Mouse (Mus musculus) erythroblast, adult 5-6 weeks (primary cell): ENCODE data around the gene Ddx23. TPM values are rescaled to one million over a fixed set of nuclear protein-coding genes. Genes with fewer than 3 reads are reported as not detected.
A peak's percentile ranks its signal among the peaks of the same experiment; 100 is the strongest.

Experiments
- ATAC-seq: replicated peaks from 2 replicates; pipeline ENCODE4 v1.8.0; 2016; ENCODE audit warnings: moderate number of reproducible peaks, mild to moderate bottlenecking, moderate TSS enrichment, inconsistent platforms; ENCODE audit not compliant: poor library complexity, low FRiP score, severe bottlenecking
- total RNA-seq, 2 experiments: library from RNA; stranded (forward) in 1 of 2; stranded (reverse) in 1 of 2; fragments of 150-400 nt in 1 of 2; fragments of 200-764, 138-1000 nt in 1 of 2; gene quantifications; 2 replicates each; pipeline versions ENCODE4 v1.2.3 to v1.2.4; 2015 to 2017; ENCODE audit warnings: low replicate concordance in 2 of 2

The Ddx23 gene
- total RNA-seq, 2 experiments from 2014 or later: 10.4 to 40.2 TPM

DNA sequence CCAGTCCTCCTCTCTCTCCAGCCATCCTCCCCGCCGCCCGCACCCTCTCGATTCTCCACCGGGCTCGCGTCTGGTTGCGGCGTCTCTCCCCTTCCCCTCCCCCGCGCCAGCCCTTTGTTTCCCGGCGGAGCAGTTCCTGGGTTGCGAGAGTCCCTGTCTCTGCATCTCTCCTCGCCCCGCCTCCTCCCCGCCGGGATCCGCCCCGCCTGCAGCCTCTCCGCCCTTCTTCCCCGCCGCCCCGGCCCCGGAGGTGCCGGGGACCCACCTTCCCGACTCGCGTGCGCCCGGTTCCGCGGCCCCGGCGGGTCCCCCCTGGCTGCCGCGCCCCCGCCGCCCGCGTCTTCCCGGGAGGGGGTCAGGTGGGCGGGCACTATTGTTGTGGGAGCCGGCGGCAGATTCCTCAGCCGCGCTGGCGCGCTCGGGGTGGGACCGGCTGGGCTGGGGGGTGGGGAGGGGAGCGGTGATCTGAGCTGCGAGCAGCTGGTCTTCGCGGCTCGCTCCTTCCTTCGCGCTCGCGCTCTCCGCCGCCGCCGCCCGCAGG lies 28.1 kb downstream of the Ddx23 start:
- ATAC-seq: no peak

DNA sequence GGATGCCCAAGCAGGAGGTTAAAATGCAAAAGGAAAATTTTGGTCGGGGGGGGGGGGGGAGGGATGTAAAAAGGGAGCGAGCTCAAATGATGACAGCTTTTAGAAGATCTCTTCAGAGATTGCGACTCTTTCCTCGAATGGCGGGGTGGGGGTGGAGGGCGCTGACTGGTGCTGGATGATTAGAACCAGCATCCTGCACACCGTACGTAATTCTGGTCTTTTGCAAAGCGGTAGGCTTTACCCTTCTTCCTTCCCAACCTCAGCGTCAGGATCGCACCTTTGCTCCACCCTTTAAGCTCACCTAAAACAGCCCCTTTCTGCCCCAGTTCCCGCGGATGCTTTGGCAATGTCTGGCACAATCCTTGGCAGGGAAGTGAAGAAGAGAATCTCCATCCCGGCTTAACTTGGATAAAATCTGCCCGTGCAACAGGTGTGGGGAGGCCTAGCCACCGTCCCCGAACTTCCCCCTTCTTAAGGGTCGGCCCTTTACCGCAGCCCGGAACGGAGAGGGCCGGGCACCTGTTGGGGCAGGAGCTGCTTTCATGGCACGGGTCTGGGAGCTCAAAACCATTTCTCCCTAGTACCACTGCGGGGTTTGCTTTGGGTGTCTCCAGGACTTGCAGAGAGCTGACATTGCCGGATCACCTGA lies 28.7 kb downstream of the Ddx23 start:
- no peak for ATAC-seq

DNA sequence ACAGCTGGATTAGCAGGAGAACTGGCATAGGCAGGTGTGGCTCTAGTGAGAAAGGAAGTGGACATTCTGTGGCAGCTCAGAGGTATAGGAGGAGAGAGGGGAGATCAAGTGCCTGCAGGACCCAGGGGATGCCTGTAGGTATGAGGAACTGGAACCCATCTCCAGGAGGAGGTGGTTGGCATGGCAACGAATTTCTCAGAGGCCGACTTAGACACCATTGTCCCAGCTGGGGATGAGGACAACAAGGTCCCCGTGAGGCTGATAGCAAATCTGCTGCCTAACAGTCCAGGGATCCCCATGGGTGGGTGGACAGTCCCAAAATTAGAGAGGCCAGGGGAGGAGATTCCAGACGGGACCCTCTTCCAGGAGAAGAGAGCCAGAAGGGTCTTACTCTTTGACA lies 29.8 kb downstream of the Ddx23 start:
- no peak for ATAC-seq

DNA sequence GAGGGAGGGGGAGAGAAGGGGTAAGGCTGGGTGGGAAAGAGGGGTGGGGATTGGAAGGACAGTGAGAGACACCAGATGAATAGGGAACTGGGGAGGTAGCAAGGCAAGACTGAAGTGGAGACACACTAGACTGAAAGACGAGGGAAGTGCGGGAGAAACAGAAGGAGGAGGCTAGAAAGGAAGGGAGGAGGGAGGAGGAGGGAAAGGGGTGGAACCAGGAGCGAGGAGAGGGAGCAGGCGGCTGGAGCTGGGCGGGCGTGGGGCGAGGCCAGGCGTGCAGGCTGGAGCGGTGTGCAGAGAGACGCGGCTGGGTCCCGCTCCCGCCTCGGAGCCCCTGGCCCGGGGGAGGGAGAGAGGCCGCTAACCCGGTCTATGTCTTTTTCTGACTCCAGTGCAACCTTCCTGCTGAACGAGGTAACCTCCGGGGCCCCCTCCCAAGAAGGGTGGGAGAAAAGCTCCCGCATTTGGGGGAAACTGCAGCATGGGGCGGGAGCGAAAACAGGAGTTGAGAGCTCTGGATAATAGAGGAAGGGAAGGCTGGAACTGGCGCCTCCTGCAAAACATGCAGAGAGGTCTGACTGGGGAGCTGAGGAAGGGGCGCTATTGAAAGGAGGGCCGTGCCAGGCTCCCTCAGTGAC lies 30.5 kb downstream of the Ddx23 start:
- ATAC-seq: no peak

DNA sequence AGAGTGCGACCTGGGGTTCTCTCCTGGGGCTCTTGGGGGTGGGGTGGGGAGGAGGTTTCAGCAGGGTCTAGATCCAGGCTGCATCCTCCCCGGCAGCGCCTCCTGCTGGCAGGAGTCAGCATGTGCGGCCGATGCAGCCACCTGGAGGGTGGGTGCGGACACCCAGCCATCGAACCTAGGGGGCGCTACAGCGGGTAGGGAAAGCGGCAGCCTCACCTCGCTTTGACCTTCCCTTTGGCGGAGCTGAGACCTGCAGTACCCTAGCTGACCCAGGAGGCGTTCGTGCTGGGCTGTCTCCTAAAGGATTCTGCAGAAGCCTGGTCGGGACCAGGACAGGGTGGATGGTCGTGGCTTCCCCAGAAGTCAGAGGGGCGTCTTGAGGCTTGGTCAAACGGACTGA lies 31.2 kb downstream of the Ddx23 start:
- peak; percentile 56 for ATAC-seq

DNA sequence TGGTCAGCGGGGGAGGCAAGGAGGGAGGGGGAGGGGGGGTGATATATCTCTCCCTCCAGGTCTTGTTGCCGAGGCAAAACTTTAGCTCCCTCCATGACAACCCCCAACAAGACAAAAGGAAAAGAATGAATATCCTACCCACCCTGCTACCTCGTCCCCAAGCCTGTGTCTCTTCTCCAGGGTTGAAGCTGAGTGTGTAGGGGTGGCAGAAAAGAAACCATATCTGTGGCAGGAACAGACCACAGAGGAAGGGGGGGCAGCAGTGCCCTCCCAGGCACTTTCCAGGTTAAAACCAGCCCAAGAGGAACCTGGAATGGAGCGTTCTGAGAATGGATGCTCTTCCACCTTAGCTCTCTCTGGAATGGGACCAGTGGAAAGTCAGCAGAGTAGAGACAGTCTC lies 32.2 kb downstream of the Ddx23 start, which contains the start of gene Cacnb3:
Cacnb3 (plus strand) TSS at position 301 of the 400 bp plus-strand sequence.
- ATAC-seq: no peak

DNA sequence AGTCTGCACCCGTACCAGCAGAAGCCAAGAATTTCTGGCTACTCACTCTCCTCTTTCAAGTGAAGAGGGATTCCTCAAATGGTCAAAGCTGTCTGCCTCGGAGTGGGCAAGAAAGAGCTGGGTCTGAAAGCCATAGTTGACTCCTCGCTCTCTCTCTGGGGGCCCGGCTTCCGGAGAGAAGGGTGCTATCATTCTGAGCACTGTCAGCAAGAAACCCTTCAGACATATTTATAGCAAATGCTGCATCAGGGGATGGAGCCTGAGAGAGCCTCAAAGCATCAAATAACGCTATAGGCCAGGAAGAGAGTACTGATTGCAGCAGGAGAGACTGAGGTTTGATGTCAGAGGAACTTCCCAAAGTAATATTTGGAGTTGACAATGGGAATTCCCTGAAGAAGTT lies 33.2 kb downstream of the Ddx23 start:
- no peak for ATAC-seq

DNA sequence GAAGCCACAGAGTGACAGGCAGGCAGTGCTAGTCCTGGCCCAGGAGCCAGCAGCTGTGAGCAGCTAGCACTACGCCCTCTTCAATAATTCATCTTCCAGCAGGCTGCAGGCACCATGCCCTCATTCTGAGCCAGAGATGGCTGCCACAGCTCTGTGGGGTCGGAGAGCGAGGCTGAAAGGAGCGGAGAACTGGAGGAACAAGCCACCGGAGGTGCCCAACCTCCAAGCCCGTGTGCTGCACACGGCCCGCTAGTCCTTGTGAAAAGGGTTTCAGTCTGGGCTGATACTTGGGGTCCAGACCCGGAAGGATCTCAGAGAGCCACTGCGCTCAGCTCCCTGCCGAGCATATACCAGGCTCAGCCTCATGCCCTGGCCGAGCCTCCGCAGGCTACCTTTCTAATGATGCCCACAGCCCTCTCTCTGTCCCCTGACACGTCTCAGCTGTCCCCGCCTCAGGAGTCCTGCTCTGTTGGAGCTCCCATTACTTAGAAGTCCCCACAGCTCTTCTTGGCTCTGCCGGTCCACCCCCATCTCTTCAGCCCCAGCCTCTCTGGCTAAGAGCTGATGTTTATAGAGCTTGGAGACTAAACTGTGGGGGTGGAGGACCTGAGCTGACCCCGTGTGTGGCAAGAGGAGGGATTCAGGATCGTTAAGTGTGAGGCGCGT lies 34.0 kb downstream of the Ddx23 start:
- ATAC-seq: no peak

DNA sequence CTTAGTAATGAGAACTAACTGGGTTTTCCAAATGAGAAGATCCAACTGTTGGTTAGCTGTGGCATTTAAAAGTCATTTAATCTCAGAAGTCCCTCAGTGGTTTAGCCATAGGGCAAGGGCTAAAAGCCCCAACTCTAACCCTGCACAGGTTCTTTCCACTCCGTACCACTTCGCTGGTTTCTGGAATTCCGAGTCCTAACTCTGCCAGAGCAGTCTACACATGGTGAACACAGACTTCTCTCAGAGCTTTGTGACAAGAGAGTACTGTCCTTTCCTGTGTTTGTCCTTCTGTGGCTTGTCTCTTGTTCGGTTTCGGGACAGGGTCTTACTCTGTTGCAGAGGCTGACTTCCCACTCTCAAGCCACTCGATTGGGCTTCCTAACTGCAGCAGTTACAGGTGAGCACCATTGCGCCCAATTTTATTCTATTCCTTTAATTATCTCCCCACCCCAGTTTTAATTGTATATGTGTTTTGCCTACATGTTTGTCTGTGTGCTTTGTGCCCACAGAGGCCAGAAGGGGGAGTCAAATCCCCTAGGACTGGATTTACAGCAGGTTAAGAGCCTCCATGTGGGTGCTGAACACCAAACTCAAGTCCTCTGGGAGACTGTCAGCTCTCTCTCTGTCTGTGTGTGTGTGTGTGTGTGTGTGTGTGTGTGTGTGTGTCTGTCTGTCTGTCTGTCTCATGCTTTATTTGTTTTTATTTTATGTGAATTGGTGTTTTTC lies 36.0 kb downstream of the Ddx23 start:
- no peak for ATAC-seq

DNA sequence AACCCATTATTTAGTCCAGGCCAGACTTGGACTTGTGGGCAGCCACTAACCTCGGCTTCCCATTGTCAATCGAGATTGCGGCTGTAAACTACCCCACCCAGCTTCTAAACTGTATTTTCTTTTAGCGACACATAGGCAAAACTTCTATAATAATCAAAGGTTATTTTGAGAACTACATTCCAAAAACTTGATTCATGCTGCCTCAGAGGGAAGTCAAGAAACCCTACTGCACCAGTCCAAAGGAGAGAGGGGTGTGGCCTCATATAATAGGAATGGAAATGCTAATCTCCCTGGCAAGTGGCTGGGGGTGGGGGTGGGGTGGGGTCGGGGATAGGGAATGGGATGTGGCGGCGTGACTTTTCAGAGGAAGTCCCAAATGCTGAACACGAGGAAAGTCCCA lies 36.6 kb downstream of the Ddx23 start:
- ATAC-seq: no peak

DNA sequence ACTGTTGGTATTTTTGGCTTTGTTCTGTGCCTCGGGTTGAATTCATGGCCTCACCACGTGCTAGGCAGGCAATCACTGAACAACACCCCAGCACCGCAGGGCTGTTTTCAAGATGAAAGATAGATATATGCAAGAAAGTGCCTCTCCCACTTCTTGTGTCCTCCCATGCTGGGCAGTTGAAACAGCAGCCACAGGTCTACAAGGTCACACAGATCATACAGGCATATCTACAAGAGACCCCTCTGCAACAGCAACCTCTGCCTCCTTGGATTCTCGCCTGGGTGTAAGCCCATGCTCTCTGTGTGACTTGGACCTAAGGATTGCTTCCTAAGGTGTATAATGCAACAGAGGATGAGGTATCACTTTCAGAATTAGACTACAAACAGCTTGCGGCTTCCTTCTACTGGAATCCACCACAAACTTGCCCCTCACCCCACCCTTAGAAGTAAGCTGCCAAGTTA lies 39.3 kb downstream of the Ddx23 start:
- ATAC-seq: no peak

DNA sequence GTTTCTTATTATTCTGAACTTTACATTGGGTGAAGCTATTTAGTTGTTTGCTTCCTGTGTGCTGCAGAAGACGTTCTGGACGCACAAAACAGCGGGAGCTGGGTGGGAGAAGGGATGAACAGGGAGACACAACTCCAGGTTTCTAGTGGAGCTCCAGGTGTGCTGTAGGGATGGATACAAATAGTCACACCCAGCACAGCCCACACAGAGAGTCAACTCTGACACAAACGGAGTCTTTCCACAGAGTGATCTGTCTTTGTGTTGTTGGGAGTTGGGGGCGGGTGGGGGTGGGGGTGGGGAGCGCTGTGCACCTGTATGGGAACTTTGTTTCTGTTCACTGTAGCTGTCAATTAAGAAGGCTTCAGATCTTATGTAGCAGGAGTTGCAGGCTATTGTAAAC lies 40.0 kb downstream of the Ddx23 start:
- ATAC-seq: no peak

DNA sequence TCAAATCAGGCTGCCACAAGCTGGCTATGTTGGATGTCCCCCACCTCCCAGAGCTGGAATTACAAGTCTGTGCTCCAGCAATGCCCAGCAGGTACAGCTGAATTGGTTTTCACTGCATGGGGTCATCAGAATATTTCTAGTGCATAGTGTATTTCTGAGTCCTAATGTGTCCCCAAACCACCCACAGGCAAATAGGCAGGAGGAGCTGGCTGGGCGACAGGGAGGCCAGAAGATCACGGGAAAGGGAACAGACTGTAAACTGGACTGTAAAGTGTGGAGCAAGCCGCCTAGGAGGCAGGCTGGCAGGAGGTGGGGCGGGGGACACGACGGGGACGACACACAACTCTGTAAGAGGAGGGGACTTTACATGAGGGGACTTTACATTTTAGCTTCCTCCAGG lies 40.5 kb downstream of the Ddx23 start:
- ATAC-seq: no peak

DNA sequence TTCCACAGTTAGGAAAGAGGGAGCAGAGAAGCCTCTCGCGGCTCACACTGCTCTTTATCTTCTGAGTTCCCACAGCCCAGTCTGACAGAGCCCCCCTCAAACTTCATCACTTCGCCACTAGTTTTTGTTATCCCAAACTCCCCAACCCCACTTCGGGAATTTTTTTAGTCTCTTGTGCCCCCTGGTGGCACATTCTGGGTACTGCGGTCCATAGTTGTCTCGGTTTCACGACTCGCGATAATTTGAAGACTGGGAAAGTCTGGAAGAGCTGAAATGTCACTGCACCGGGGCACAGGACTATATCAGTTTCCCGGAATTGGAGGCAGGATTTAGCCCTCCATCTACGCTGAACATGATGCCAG lies 45.5 kb downstream of the Ddx23 start:
- ATAC-seq: peak; percentile 79

DNA sequence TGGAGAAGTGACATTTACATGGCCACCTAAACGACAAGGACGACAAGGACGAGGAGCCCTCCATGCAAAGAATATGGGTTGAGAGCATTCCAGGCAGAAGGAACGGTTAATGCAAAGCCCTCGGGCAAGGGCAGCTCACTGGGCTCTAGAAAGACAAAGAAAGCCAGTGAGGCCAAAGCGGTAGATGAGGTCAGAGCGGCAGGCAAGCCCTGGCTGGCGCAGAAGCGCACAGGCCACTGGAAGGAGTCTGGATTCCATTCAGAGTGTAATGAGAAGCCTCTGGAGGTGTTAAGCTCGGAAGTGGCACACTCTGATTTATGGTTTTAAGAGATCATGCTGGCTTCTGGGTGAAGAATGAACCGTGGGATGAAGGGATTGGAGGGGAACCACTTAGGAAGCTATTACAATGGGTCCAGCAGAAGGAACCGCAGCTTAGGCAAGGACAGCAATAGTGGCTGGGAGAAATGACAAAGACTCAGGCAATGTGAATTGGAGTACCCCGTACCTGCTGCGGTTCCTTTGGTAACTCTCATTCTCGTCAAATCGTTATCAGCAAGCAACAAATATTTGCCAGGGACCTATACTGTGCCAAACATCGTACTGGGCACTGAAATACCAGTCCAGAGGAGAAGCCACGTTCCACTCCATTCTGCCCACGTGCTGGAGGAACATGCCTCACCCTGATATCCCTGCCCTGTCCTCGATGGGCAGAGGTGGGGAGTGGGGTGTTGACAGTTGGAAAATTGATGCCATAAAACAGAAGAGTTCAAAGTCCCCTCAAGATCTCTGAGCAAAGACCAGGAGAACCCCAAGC lies 46.1 kb downstream of the Ddx23 start:
- peak; percentile 48 for ATAC-seq

DNA sequence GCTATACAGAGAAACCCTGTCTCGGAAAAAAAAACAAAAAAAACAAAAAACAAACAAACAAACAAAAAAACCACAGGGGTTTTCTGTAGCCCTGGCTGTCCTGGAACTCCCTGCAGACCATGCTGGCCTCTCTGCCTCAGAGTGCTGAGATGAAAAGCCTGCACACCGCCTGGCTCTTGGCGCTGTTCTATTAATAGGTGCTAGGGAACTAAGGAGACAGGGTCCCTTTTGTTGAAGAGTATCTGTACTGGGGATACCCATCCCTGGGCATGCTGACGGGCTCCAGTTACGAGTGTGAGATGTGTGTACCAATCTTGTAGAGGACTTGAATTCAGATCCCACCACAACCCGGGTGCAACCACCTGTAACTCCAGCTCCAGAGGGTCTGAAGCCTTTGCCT lies 46.9 kb downstream of the Ddx23 start:
- ATAC-seq: no peak

DNA sequence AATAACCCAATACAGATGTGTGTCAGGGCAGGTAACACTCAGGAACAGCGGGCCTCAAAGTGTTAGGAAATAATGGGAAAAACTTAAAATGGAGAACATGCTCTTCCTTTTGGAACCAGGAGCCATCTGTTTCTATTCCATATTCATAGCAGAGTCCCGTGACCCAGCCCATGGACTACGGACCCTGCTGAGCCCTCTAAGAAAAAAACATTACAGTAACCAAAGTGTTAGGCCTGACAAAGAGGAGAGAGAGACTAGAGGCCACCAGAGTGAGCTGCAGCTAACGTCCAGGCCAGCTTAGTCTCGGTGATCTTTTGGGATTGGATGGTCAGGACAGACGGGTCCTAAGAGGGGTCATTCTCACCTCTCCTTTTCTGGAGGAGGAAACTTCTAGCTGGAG lies 47.7 kb downstream of the Ddx23 start:
- no peak for ATAC-seq

DNA sequence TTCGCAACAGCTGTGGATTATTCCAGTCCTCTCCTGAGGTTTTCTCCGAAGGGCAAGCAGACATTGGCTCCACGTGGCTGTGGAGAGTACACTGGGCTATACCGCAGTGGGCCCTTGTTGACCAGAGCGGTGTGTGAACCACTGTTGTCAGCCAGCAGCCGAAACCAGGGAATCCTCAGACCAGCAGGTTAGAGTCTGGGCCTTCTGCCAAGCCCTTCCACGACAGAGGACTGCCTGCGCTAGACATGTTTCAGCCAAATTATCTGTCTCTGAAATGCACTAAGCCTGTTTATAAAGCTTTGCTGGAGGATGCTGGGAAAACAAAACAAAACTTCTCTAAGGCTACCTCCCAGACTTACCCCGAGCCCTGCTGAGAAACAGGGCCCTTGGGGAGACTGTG lies 48.1 kb downstream of the Ddx23 start:
- ATAC-seq: no peak

DNA sequence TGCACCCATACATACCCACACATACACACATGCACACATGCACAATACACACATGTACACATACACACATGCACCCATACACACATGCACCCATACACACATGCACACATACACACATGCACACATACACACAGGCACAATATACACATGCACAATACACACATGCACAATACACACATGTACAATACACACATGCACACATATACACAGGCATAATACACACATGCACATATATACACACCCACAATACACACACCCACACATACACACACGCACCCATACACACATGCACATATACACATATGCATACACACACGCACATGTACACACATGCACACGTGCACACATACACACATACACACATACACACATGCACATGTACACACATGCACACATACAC lies 50.5 kb downstream of the Ddx23 start:
- ATAC-seq: no peak
